Mouse (Mus musculus) CH12.LX (cell line): ENCODE data around the gene Ccr1l1. TPM values are rescaled to one million over a fixed set of nuclear protein-coding genes. Genes with fewer than 3 reads are reported as not detected.

Experiments
- DNase-seq: peaks from one replicate; pipeline ENCODE4 v3.0.0-alpha.2; 2013; ENCODE audit errors: extremely low read depth
- H3K27ac ChIP-seq: 2 replicates; pipeline ENCODE4 v1.5.1; 2012; ENCODE audit warnings: low read depth, mild to moderate bottlenecking, control low read depth, moderate library complexity; ENCODE audit not compliant: insufficient read depth
- H3K27me3 ChIP-seq: replicated peaks from 2 replicates; pipeline ENCODE3; 2012; ENCODE audit warnings: inconsistent platforms
- H3K36me3 ChIP-seq, 2 experiments: replicated peaks in 1 of 2; 2 replicates each; pipeline versions ENCODE3 to v1.6.1; 2012; ENCODE audit warnings: inconsistent platforms in 1 of 2, low read length in 1 of 2, mild to moderate bottlenecking in 1 of 2, mixed read lengths in 1 of 2, moderate library complexity in 1 of 2; ENCODE audit not compliant: control insufficient read depth in 1 of 2, insufficient read depth in 1 of 2
- H3K4me1 ChIP-seq, 2 experiments: 2 replicates each; pipeline ENCODE4 v1.6.1; 2012; ENCODE audit warnings: inconsistent platforms in 1 of 2, moderate library complexity in 1 of 2; ENCODE audit not compliant: insufficient read depth in 2 of 2, control insufficient read depth in 1 of 2
- H3K4me2 ChIP-seq: 2 replicates; pipeline ENCODE4 v1.6.1; 2012; ENCODE audit warnings: low read depth, mild to moderate bottlenecking, control low read depth; ENCODE audit not compliant: poor library complexity, insufficient read depth, severe bottlenecking
- H3K4me3 ChIP-seq, 3 experiments: fragments of 150-350 bp in 1 of 3; sonication (generic) in 1 of 3; replicated peaks in 1 of 3; 2 replicates each; pipeline versions ENCODE3 to v1.5.1; 2011 to 2012; ENCODE audit warnings: low read depth in 2 of 3, low read length in 2 of 3, mild to moderate bottlenecking in 2 of 3, moderate library complexity in 2 of 3, control low read depth in 1 of 3, improper control_type of control experiment in 1 of 3, inconsistent platforms in 1 of 3, mixed read lengths in 1 of 3; ENCODE audit not compliant: poor library complexity in 1 of 3
- H3K79me2 ChIP-seq: replicated peaks from 2 replicates; pipeline ENCODE4 v1.6.1; 2012; ENCODE audit warnings: mild to moderate bottlenecking, moderate library complexity; ENCODE audit not compliant: control insufficient read depth, poor library complexity, insufficient read depth, severe bottlenecking; ENCODE audit errors: extremely low read depth
- H3K9ac ChIP-seq: 2 replicates; pipeline ENCODE4 v1.6.1; 2012; ENCODE audit warnings: low read depth, mild to moderate bottlenecking, control low read depth, moderate library complexity; ENCODE audit not compliant: insufficient read depth
- H3K9me3 ChIP-seq: replicated peaks from 2 replicates; pipeline ENCODE3; 2012; ENCODE audit warnings: low read length, inconsistent platforms, mixed read lengths
- BHLHE40 ChIP-seq: IDR thresholded peaks from 2 replicates; pipeline ENCODE4 v1.6.1; 2011; ENCODE audit warnings: mild to moderate bottlenecking, low read depth, low read length, improper control_type of control experiment
- CHD1 ChIP-seq: IDR thresholded peaks from 2 replicates; pipeline ENCODE4 v1.6.1; 2012; ENCODE audit warnings: low read depth, low read length, improper control_type of control experiment, inconsistent platforms
- CHD2 ChIP-seq: IDR thresholded peaks from 2 replicates; pipeline ENCODE4 v1.6.1; 2011; ENCODE audit warnings: low read length, improper control_type of control experiment
- CTCF ChIP-seq, 2 experiments: IDR thresholded peaks in 1 of 2; conservative IDR thresholded peaks in 1 of 2; 2 replicates each; pipeline ENCODE4 v1.5.1; 2011 to 2012; ENCODE audit warnings: low read depth in 2 of 2, low read length in 2 of 2, improper control_type of control experiment in 1 of 2, inconsistent platforms in 1 of 2, mild to moderate bottlenecking in 1 of 2, moderate library complexity in 1 of 2
- E2F4 ChIP-seq: IDR thresholded peaks from 2 replicates; pipeline ENCODE4 v1.6.1; 2011; ENCODE audit warnings: low read depth, low read length, improper control_type of control experiment; ENCODE audit not compliant: insufficient replicate concordance
- ELF1 ChIP-seq: IDR thresholded peaks from 2 replicates; pipeline ENCODE4 v1.6.1; 2014; ENCODE audit warnings: low read depth, mild to moderate bottlenecking, inconsistent platforms, low read length, improper control_type of control experiment
- ETS1 ChIP-seq: conservative IDR thresholded peaks from 2 replicates; pipeline ENCODE4 v1.6.1; 2012; ENCODE audit warnings: low read depth, mild to moderate bottlenecking, inconsistent platforms, low read length, improper control_type of control experiment, moderate library complexity
- HCFC1 ChIP-seq: IDR thresholded peaks from 2 replicates; pipeline ENCODE4 v1.6.1; 2012; ENCODE audit warnings: low read depth, mild to moderate bottlenecking, inconsistent platforms, low read length, improper control_type of control experiment
- IRF4 ChIP-seq: IDR thresholded peaks from 2 replicates; pipeline ENCODE4 v1.6.1; 2014; ENCODE audit warnings: low read depth, mild to moderate bottlenecking, inconsistent platforms, low read length, improper control_type of control experiment
- JUN ChIP-seq: IDR thresholded peaks from 2 replicates; pipeline ENCODE4 v1.6.1; 2011; ENCODE audit warnings: low read depth, mild to moderate bottlenecking, low read length, improper control_type of control experiment, moderate library complexity; ENCODE audit not compliant: insufficient read depth
- JUND ChIP-seq: conservative IDR thresholded peaks from 2 replicates; pipeline ENCODE4 v1.6.1; 2011; ENCODE audit warnings: low read depth, low read length, improper control_type of control experiment
- MAFK ChIP-seq: IDR thresholded peaks from 2 replicates; pipeline ENCODE4 v1.6.1; 2011; ENCODE audit warnings: low read length, improper control_type of control experiment; ENCODE audit not compliant: insufficient replicate concordance
- MAZ ChIP-seq: IDR thresholded peaks from 2 replicates; pipeline ENCODE4 v1.6.1; 2012; ENCODE audit warnings: low read depth, mild to moderate bottlenecking, inconsistent platforms, low read length, improper control_type of control experiment, moderate library complexity
- PAX5 ChIP-seq: IDR thresholded peaks from 2 replicates; pipeline ENCODE4 v1.6.1; 2012; ENCODE audit warnings: low read length, inconsistent platforms, mixed read lengths
- POLR2A ChIP-seq: IDR thresholded peaks from 2 replicates; pipeline ENCODE4 v1.6.1; 2011; ENCODE audit warnings: low read depth, mild to moderate bottlenecking, improper control_type of control experiment, low read length
- POLR2AphosphoS2 ChIP-seq: IDR thresholded peaks from 2 replicates; pipeline ENCODE4 v1.6.1; 2011; ENCODE audit warnings: low read depth, low read length, improper control_type of control experiment
- RAD21 ChIP-seq: IDR thresholded peaks from 2 replicates; pipeline ENCODE4 v1.6.1; 2011; ENCODE audit warnings: low read depth, mild to moderate bottlenecking, low read length, improper control_type of control experiment, moderate library complexity
- SMC3 ChIP-seq: IDR thresholded peaks from 2 replicates; pipeline ENCODE4 v1.6.1; 2011; ENCODE audit warnings: low read depth, low read length, improper control_type of control experiment
- TBP ChIP-seq: conservative IDR thresholded peaks from 2 replicates; pipeline ENCODE4 v1.6.1; 2011; ENCODE audit warnings: low read depth, low read length, improper control_type of control experiment
- TCF12 ChIP-seq: IDR thresholded peaks from 2 replicates; pipeline ENCODE4 v1.6.1; 2014; ENCODE audit warnings: low read depth, mild to moderate bottlenecking, inconsistent platforms, low read length, improper control_type of control experiment
- UBTF ChIP-seq: IDR thresholded peaks from 2 replicates; pipeline ENCODE4 v1.6.1; 2012; ENCODE audit warnings: low read depth, mild to moderate bottlenecking, inconsistent platforms, low read length, improper control_type of control experiment, moderate library complexity
- ZC3H11A ChIP-seq: IDR thresholded peaks from 2 replicates; pipeline ENCODE4 v1.6.1; 2012; ENCODE audit warnings: low read depth, mild to moderate bottlenecking, inconsistent platforms, low read length, improper control_type of control experiment
- ZMIZ1 ChIP-seq: IDR thresholded peaks from 2 replicates; pipeline ENCODE4 v1.6.1; 2012; ENCODE audit warnings: low read depth, mild to moderate bottlenecking, inconsistent platforms, low read length, improper control_type of control experiment
- ZNF384 ChIP-seq: IDR thresholded peaks from 2 replicates; pipeline ENCODE4 v1.6.1; 2012; ENCODE audit warnings: low read depth, low read length, improper control_type of control experiment, inconsistent platforms
- dilution Hi-C: fragments of 300-500 bp; cut with MboI; formaldehyde crosslinking; loops from 2 replicates; pipeline ENCODE4 v1.14.3; 2020; ENCODE audit warnings: low sequenced_read_pairs; ENCODE audit not compliant: extremely low pct_unique_long_range_greater_than_20kb, extremely low pct_ligation_motif_present
- in situ Hi-C: fragments of 300-500 bp; cut with MboI; formaldehyde crosslinking; loops from 3 replicates; pipeline ENCODE4 v1.14.3; 2019; ENCODE audit warnings: low sequenced_read_pairs, low pct_ligation_motif_present, low pct_unique_long_range_greater_than_20kb, mixed read lengths
- polyA plus RNA-seq: library from polyadenylated mRNA; unstranded; fragments of >175 nt; gene quantifications from 2 replicates; pipeline ENCODE4 v1.2.1, GENCODE M21; 2012; ENCODE audit warnings: low read depth; ENCODE audit not compliant: insufficient read length
- total RNA-seq, 2 experiments: library from RNA; depleted of rRNA; stranded (reverse); fragments of 300-350 nt in 1 of 2; fragments of >200 nt in 1 of 2; gene quantifications; 2 replicates each; pipeline ENCODE4 v1.2.3; 2012 to 2014

Ccr1l1 gene
- total and polyA plus RNA-seq, 3 experiments: 0.08 TPM; not detected in 2

DNA sequence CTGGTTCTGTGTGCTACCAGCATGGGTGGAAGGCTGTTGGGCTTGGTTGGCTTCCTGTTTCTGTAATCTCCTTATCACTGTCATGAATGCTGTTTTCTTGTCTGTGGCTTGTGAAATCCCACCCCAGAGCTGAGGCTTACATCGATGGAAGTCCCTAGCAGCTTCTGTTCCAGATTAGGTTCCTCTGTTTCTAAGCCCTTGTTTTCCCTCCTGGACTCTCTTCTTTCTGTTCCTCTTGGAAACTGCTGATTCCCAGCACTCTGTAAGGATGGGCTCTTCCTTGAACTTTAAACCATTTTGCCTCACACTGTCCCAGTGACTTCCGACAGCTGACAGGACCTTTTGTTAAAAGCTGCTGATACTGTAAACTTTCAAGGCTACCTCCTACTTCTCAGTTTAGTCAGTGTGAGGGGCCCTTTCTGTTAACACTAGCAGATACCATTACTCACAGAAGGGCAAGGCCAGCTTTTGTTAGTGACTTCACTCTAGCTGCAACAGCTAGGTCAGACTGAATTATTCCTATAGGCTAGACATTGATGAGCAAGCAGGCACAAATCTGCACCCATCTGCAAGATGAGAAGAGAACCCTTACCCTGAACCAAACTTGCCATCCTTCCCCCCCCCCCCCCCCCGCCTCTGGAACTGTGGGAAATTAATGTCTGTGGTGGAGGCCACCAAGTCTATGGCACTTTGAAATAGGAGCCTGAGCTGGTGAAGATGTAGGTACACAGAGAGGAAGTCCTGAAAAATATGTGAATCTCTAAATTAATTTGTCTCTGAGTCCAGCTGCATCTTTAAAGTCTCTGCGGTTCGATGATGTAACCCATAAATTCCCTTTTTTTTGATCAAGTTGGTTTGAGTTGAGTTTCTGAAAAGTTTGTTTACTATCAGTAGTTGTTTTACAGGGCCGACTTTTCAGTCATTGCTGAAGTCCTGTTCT, 46.2 kb downstream of the Ccr1l1 start:
- H3K36me3 ChIP-seq: no peaks in the 10 kb centered on the region
- H3K4me1 ChIP-seq: peaks cover 31 to 63% of the 10 kb centered on the region in 2 experiments
- dilution Hi-C loops: no loop called here
- no peak for TF ChIP-seq ZC3H11A
- no peak for TF ChIP-seq CHD2
- no peak for TF ChIP-seq CTCF (conservative IDR thresholded peaks at IDR 0.05 in 1 of 2, IDR thresholded peaks at IDR 0.05 in 1 of 2; ENCODE audit: low read depth in 2 of 2, low read length in 2 of 2)
- no peak for TF ChIP-seq ZMIZ1
- no peak for TF ChIP-seq SMC3
- TF ChIP-seq POLR2AphosphoS2: no peak
- TF ChIP-seq ZNF384: no peak
- TF ChIP-seq UBTF: no peak
- no peak for TF ChIP-seq HCFC1
- TF ChIP-seq ELF1: no peak
- H3K9ac ChIP-seq: 0 out of 2 replicates have a peak overlapping the region, but pooled peaks have one; percentile 3
- H3K27me3 ChIP-seq: no peaks in the 10 kb centered on the region
- in situ Hi-C loops: no loop called here
- H3K4me3 ChIP-seq: no peak overlapping the region
- no peaks in the 10 kb centered on the region for H3K79me2 ChIP-seq
- H3K9me3 ChIP-seq: no peaks in the 10 kb centered on the region
- H3K27ac ChIP-seq: no peak overlapping the region; the same call in 1 of the 2 replicates
- no peak overlapping the region for H3K4me2 ChIP-seq
- DNase-seq: no peak

DNA sequence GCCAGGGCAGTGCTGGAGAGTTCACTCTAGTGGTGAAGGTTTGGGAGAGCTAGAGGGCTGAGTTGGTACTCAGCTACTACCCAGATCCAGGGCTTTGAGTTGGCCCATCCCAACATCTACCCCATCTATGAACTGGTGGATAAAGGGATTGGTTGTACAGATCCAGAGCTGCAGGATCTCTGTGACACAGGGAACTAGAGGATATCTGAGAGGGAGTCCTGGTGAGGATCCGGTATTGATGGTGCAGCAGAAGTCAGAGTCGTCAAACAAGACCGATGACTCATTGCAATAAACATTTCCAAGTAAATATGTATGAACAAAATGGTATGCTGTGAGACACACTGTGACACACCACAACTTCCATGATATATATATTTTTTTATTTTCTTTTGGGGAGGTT, 47.3 kb downstream of the Ccr1l1 start:
- Histone ChIP-seq H3K27ac (no peak overlapping the region), H3K36me3 (no peaks in the 10 kb centered on the region)

More for the DNA sequence above, 47.3 kb downstream of the Ccr1l1 start:
- Histone ChIP-seq H3K9me3 (no peaks in the 10 kb centered on the region), H3K4me3 (no peak overlapping the region), H3K27me3 (no peaks in the 10 kb centered on the region), H3K9ac (no peak overlapping the region), H3K4me1 (peaks cover 29 to 61% of the 10 kb centered on the region in 2 experiments), H3K4me2 (no peak overlapping the region), H3K79me2 (no peaks in the 10 kb centered on the region)
- TF ChIP-seq BHLHE40 (no peak), E2F4 (no peak), CHD1 (no peak), RAD21 (no peak), TBP (no peak), JUN (no peak), IRF4 (no peak), POLR2A (no peak), TCF12 (no peak), MAZ (no peak), PAX5 (no peak), ZNF384 (no peak), MAFK (no peak), JUND (no peak), ETS1 (no peak)
- dilution Hi-C loops (no loop called here), in situ Hi-C loops (no loop called here)
- DNase-seq: no peak
